Mouse (Mus musculus) E14TG2a.4 (cell line): ENCODE measurements at regions not wholly inside any gene's neighbourhood (a gene's known extent, or its start where the extent isn't known, plus 50 kb on each side); places are given as distances from the start of the nearest gene placed in this dataset.

Experiments
- CTCF ChIP-seq: conservative IDR thresholded peaks from 2 replicates; pipeline ENCODE4 v1.5.1; 2014; ENCODE audit warnings: low read length
- NANOG ChIP-seq: IDR thresholded peaks from 2 replicates; pipeline ENCODE4 v1.6.1; 2014; ENCODE audit warnings: borderline replicate concordance, low read length, mixed read lengths
- POU5F1 ChIP-seq: IDR thresholded peaks from 2 replicates; pipeline ENCODE4 v1.6.1; 2014; ENCODE audit warnings: low read length, borderline replicate concordance

GRCm38 (mm10) chr12:106527116-106527515 is 517.1 kb downstream of the Vrk1 start:
- no peak for TF ChIP-seq CTCF
- no peak for TF ChIP-seq NANOG
- no peak for TF ChIP-seq POU5F1
